Mouse (Mus musculus) c-Kit-positive CD71-positive TER-119-positive erythroid progenitor cells, embryonic 14.5 days (primary cell): ENCODE results near the gene 4930518I15Rik.
A peak's percentile ranks its signal among the peaks of the same experiment; 100 is the strongest.
"Not testable (repeated sequence)": the region's sequence is repeated elsewhere in the genome, so short reads cannot be mapped to it uniquely, and the experiment has no call there.

Experiments
- DNase-seq: peaks from one replicate; pipeline ENCODE4 v3.0.0-alpha.2; 2013; ENCODE audit warnings: low spot score

Gene 4930518I15Rik

GRCm38 (mm10) chr2:156857835-156858234, at the start of gene 4930518I15Rik:
TSS of gene 4930518I15Rik (minus strand) at chr2:156857946.
- DNase-seq, result no peak

GRCm38 (mm10) chr2:156905931-156906330, 48.2 kb upstream of the 4930518I15Rik start:
- DNase-seq, result not testable (repeated sequence)

GRCm38 (mm10) chr2:156904976-156905717, 47.4 kb upstream of the 4930518I15Rik start:
- no peak for DNase-seq

- no peak for DNase-seq
Observed at GRCm38 (mm10) chr2:156903367-156903766, 45.6 kb upstream of the 4930518I15Rik start.

GRCm38 (mm10) chr2:156902411-156902810, 44.7 kb upstream of the 4930518I15Rik start:
- not testable (repeated sequence) for DNase-seq

- DNase-seq, result no peak
Observed at GRCm38 (mm10) chr2:156901883-156902282, 44.1 kb upstream of the 4930518I15Rik start.

GRCm38 (mm10) chr2:156901344-156901743, 43.6 kb upstream of the 4930518I15Rik start:
- no peak for DNase-seq

- no peak for DNase-seq
Observed at GRCm38 (mm10) chr2:156899184-156899583, 41.4 kb upstream of the 4930518I15Rik start.

GRCm38 (mm10) chr2:156898374-156898773, 40.6 kb upstream of the 4930518I15Rik start:
- DNase-seq, result no peak

- DNase-seq, result no peak
Observed at GRCm38 (mm10) chr2:156897034-156897433, 39.3 kb upstream of the 4930518I15Rik start.

- DNase-seq, result no peak
Observed at GRCm38 (mm10) chr2:156896384-156896914, 38.7 kb upstream of the 4930518I15Rik start.

- DNase-seq, result no peak
Observed at GRCm38 (mm10) chr2:156894496-156895265, 36.9 kb upstream of the 4930518I15Rik start.

GRCm38 (mm10) chr2:156892821-156893220, 35.1 kb upstream of the 4930518I15Rik start:
- DNase-seq, result no peak

GRCm38 (mm10) chr2:156892240-156892639, 34.5 kb upstream of the 4930518I15Rik start:
- no peak for DNase-seq

GRCm38 (mm10) chr2:156888490-156888889, 30.7 kb upstream of the 4930518I15Rik start:
- DNase-seq, result no peak

GRCm38 (mm10) chr2:156887017-156887416, 29.3 kb upstream of the 4930518I15Rik start, which contains the start of gene Sla2:
TSS of gene Sla2 (minus strand) at chr2:156887192.
- DNase-seq, result no peak

- DNase-seq, result no peak
Observed at GRCm38 (mm10) chr2:156886084-156886631, 28.4 kb upstream of the 4930518I15Rik start.

- DNase-seq, result not testable (repeated sequence)
Observed at GRCm38 (mm10) chr2:156885666-156886065, 27.9 kb upstream of the 4930518I15Rik start.

GRCm38 (mm10) chr2:156884396-156885211, 26.9 kb upstream of the 4930518I15Rik start:
- no peak for DNase-seq

GRCm38 (mm10) chr2:156882431-156883001, 24.8 kb upstream of the 4930518I15Rik start:
- peak; percentile 79 for DNase-seq

GRCm38 (mm10) chr2:156879541-156879940, 21.8 kb upstream of the 4930518I15Rik start:
- no peak for DNase-seq
